Mouse (Mus musculus): ENCODE data around the gene Cdc5l. TPM values are rescaled to one million over a fixed set of nuclear protein-coding genes. Genes with fewer than 3 reads are reported as not detected.
A peak's percentile ranks its signal among the peaks of the same experiment; 100 is the strongest.

Gene Cdc5l
- polyA plus RNA-seq, 1 experiment from 2014 or later: 68.9 TPM

DNA sequence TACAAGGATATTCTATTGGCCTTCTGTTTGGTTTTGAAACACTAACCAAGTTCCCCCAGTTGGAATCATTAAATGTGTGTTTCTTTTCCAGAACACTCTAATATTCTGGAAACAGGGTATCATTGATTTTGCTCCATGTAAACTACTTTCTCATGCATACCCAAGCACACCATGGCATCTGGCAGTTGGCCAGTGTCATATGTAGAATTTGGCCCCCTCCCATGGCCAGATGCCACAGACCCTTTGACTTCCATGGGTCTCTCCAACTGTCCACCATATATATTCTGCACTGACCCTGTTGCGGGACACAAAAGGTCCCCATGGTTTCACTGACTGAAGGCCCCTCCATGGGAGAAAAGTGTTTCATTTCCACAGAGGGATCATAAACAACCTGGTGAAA, 18.7 kb upstream of the Cdc5l start:
- ATAC-seq (ENCODE audit: low read depth): no peak
- Histone ChIP-seq H3K9ac (replicated peaks; ENCODE audit: low read depth, low read length) (no peak overlapping the region), H3K4me2 (ENCODE audit: low read depth, low read length) (no peak overlapping the region), H3K4me3 (ENCODE audit: low read depth, low read length) (no peak overlapping the region), H3K27me3 (ENCODE audit: control insufficient read depth, insufficient read depth, low read length) (no peaks in the 10 kb centered on the region), H3K27ac (ENCODE audit: low read depth, low read length) (no peak overlapping the region), H3K36me3 (ENCODE audit: control insufficient read depth, insufficient read depth, low read length) (no peaks in the 10 kb centered on the region), H3K4me1 (ENCODE audit: control insufficient read depth, insufficient read depth, low read length) (no peaks in the 10 kb centered on the region), H3K9me3 (ENCODE audit: control insufficient read depth, low read length) (no peaks in the 10 kb centered on the region)
- WGBS: 85% methylated on average over 1 of the region's 1 CpGs

DNA sequence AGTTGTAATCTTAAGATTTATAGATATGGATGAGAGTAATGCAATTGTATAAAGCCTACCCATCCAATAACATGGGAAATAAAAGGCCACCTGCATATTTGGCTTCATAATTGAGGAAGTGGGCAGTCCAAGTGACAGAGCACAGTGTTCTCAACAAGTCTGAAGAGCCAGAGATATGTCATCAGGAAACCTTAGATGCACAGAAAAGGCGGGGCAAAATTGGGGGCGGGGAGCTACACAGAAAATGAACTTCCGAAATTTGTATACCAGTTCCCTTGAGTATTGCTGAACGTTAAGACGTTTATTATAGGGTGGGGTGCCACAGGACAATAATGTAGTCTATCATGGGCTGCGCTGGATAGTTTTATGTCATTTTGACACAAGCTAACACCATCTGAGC, 16.6 kb upstream of the Cdc5l start:
- no peak for ATAC-seq (ENCODE audit: low read depth)
- no peaks in the 10 kb centered on the region for H3K27me3 ChIP-seq (ENCODE audit: control insufficient read depth, insufficient read depth, low read length)

DNA sequence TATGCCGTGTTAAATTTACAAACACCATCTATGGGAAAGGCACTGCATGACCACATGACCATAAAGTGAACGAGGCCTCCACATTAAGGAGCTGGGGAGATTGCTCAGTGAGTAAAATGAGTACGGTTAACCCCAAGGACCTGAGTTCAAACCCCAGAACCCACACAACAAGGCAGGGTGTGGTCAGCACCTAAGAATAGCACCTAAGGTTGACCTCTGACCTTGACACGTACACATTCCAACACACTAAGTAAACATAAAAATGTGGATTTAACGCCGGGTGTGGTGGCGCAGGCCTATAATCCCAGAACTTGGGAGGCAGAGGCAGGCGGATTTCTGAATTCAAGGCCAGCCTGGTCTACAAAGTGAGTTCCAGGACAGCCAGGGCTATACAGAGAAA, 16.0 kb upstream of the Cdc5l start:
- ATAC-seq (ENCODE audit: low read depth): no peak

More for the DNA sequence above, 16.6 kb upstream of the Cdc5l start:
- no peak overlapping the region for H3K9ac ChIP-seq (replicated peaks; ENCODE audit: low read depth, low read length)
- 92% methylated on average over 6 of the region's 6 CpGs for WGBS
- no peak overlapping the region for H3K27ac ChIP-seq (ENCODE audit: low read depth, low read length)
- H3K9me3 ChIP-seq (ENCODE audit: control insufficient read depth, low read length): no peaks in the 10 kb centered on the region
- H3K36me3 ChIP-seq (ENCODE audit: control insufficient read depth, insufficient read depth, low read length): no peaks in the 10 kb centered on the region
- H3K4me1 ChIP-seq (ENCODE audit: control insufficient read depth, insufficient read depth, low read length): no peaks in the 10 kb centered on the region
- no peak overlapping the region for H3K4me2 ChIP-seq (ENCODE audit: low read depth, low read length)
- no peak overlapping the region for H3K4me3 ChIP-seq (ENCODE audit: low read depth, low read length)

DNA sequence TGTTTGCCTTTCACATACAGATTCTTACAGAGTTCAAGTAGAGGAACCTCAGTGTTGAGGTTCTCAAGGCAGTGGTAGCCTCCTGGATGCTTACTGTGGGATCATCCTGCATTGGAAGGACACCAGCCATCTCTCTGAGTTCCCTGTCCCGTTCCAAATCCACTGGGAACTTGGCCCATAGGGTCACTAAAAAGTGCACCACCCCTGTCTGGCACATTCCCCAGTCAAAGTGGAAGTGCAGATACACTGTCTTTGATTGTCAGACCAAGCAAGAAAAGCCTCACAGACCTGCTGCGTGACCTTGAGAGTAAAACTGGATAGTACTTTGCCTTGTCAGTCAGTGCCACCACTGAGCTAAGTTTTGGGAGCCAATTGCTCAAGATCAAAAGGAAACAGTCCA, 13.5 kb upstream of the Cdc5l start:
- no peaks in the 10 kb centered on the region for H3K9me3 ChIP-seq (ENCODE audit: control insufficient read depth, low read length)
- no peak for ATAC-seq (ENCODE audit: low read depth)
- no peaks in the 10 kb centered on the region for H3K27me3 ChIP-seq (ENCODE audit: control insufficient read depth, insufficient read depth, low read length)
- no peak overlapping the region for H3K27ac ChIP-seq (ENCODE audit: low read depth, low read length)
- 88% methylated on average over 2 of the region's 2 CpGs for WGBS
- no peak overlapping the region for H3K9ac ChIP-seq (replicated peaks; ENCODE audit: low read depth, low read length)
- no peak overlapping the region for H3K4me3 ChIP-seq (ENCODE audit: low read depth, low read length)
- H3K4me1 ChIP-seq (ENCODE audit: control insufficient read depth, insufficient read depth, low read length): no peaks in the 10 kb centered on the region
- H3K4me2 ChIP-seq (ENCODE audit: low read depth, low read length): no peak overlapping the region
- H3K36me3 ChIP-seq (ENCODE audit: control insufficient read depth, insufficient read depth, low read length): 0 out of 2 replicates have a peak, but pooled peaks cover 3% of the 10 kb centered on the region

More for the DNA sequence above, 16.0 kb upstream of the Cdc5l start:
- Histone ChIP-seq H3K27ac (ENCODE audit: low read depth, low read length) (no peak overlapping the region), H3K4me1 (ENCODE audit: control insufficient read depth, insufficient read depth, low read length) (no peaks in the 10 kb centered on the region), H3K9ac (replicated peaks; ENCODE audit: low read depth, low read length) (no peak overlapping the region), H3K27me3 (ENCODE audit: control insufficient read depth, insufficient read depth, low read length) (no peaks in the 10 kb centered on the region), H3K4me2 (ENCODE audit: low read depth, low read length) (no peak overlapping the region), H3K4me3 (ENCODE audit: low read depth, low read length) (no peak overlapping the region), H3K36me3 (ENCODE audit: control insufficient read depth, insufficient read depth, low read length) (no peaks in the 10 kb centered on the region), H3K9me3 (ENCODE audit: control insufficient read depth, low read length) (no peaks in the 10 kb centered on the region)
- 94% methylated on average over 8 of the region's 8 CpGs for WGBS

DNA sequence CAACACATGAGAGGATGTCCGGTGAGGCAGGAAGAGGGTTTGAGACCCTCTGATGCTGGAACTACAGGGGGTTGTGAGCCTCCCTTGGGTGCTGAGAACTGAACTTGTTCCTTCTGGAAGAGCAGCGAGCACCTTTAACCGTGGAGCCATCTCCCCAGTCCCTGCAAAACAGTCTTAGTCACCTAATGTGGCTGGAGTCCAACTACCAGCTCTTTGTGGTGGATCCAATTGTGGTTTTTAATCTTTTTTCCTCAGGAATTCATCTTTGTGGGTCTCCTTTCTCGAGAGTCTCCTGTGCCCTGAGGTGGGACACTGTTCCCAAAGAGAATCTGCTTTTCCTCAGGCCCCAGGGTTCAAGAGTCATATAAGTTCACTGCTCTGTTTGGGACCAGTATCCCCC, 12.4 kb upstream of the Cdc5l start:
- Histone ChIP-seq H3K4me2 (ENCODE audit: low read depth, low read length) (no peak overlapping the region), H3K4me3 (ENCODE audit: low read depth, low read length) (no peak overlapping the region), H3K36me3 (ENCODE audit: control insufficient read depth, insufficient read depth, low read length) (0 out of 2 replicates have a peak, but pooled peaks cover 3% of the 10 kb centered on the region), H3K4me1 (ENCODE audit: control insufficient read depth, insufficient read depth, low read length) (no peaks in the 10 kb centered on the region), H3K9ac (replicated peaks; ENCODE audit: low read depth, low read length) (no peak overlapping the region), H3K27ac (ENCODE audit: low read depth, low read length) (no peak overlapping the region), H3K9me3 (ENCODE audit: control insufficient read depth, low read length) (no peaks in the 10 kb centered on the region), H3K27me3 (ENCODE audit: control insufficient read depth, insufficient read depth, low read length) (no peaks in the 10 kb centered on the region)
- ATAC-seq (ENCODE audit: low read depth): no peak
- 87% methylated on average over 4 of the region's 4 CpGs for WGBS

DNA sequence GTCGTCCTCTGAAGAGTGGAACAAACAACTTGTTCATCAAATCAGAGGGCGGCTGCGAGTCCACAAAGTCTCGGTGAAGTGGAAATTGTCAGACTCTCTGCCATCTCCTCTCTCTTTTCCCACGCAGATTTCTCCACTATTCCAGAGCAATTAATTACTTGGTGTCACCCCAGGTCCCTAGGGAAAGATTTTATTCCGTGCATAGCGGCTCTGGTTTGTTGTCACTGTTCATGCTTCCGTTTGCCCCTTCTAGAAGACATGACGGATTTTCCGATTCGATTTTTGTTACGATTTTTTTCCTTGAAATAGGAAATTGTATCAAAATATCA, 689 bp upstream of the Cdc5l start:
- Histone ChIP-seq H3K27ac (ENCODE audit: low read depth, low read length) (peak overlapping the region; percentile 94), H3K4me3 (ENCODE audit: low read depth, low read length) (peak overlapping the region; percentile 89), H3K4me1 (ENCODE audit: control insufficient read depth, insufficient read depth, low read length) (peaks cover 15% of the 10 kb centered on the region), H3K36me3 (ENCODE audit: control insufficient read depth, insufficient read depth, low read length) (no peaks in the 10 kb centered on the region), H3K27me3 (ENCODE audit: control insufficient read depth, insufficient read depth, low read length) (no peaks in the 10 kb centered on the region), H3K9me3 (ENCODE audit: control insufficient read depth, low read length) (no peaks in the 10 kb centered on the region), H3K4me2 (ENCODE audit: low read depth, low read length) (peak overlapping the region; percentile 75), H3K9ac (replicated peaks; ENCODE audit: low read depth, low read length) (peak overlapping the region; percentile 75)
- no peak for ATAC-seq (ENCODE audit: low read depth)
- WGBS: 7% methylated on average over 12 of the region's 12 CpGs

DNA sequence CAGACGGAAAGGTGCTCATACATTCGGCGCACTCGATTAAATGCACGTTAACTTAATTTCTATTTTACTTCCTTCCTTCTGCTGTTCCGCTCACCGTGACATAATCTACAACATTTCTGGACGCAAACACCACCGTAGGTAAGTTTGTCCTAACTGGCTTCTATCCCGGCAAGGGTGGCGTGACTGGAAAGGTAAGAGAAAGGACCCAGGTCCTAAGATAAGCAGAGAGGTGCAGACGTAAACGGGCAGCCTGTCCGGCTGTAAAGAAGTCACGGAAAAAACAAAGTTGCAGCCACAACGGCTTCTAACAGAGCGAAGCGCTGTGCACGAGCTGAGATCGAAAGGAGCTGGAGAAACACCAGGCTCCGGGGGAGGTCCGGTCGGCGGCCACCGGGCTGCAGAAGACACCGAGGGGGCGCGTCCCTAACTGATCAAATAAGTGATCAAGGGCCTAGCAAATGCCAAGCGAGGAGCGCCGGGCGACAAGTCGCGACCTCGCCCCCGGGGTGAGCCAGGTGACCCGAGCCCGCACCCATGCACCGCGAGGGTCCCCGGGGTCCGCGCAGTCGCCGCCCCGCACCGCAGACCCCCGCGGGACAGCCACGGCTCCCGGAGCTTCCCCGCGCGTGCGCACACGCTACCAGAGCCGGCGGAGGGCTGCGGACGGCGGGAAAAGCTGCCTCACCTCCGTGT, 685 bp downstream of the Cdc5l start:
- Histone ChIP-seq H3K27me3 (ENCODE audit: control insufficient read depth, insufficient read depth, low read length) (no peaks in the 10 kb centered on the region), H3K9me3 (ENCODE audit: control insufficient read depth, low read length) (no peaks in the 10 kb centered on the region), H3K4me2 (ENCODE audit: low read depth, low read length) (peak overlapping the region; percentile 97), H3K9ac (replicated peaks; ENCODE audit: low read depth, low read length) (peak overlapping the region; percentile 75), H3K36me3 (ENCODE audit: control insufficient read depth, insufficient read depth, low read length) (no peaks in the 10 kb centered on the region), H3K4me3 (ENCODE audit: low read depth, low read length) (peak overlapping the region; percentile 89), H3K27ac (ENCODE audit: low read depth, low read length) (peak overlapping the region; percentile 94), H3K4me1 (ENCODE audit: control insufficient read depth, insufficient read depth, low read length) (peaks cover 15% of the 10 kb centered on the region)
- 1% methylated on average over 56 of the region's 62 CpGs for WGBS
- ATAC-seq (ENCODE audit: low read depth): peak; percentile 84

DNA sequence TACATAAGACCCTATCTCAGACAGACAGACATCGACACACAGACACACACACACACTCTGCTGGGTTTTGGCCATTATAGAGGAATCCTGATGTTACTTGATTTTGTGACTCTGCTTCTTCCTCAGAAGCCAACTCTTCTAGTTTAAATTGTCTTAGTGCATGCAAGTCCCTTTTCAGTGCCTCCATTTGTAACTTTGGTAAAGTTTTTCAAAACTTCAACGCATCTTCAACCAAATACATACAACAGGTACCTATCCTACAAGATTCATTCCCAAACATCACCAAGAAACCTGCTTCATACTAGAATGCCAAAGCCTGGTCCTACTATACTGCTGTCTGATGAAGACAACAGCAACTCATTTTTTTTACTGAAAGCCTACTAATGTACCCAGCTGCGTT, 1.5 kb downstream of the Cdc5l start:
- Histone ChIP-seq H3K36me3 (ENCODE audit: control insufficient read depth, insufficient read depth, low read length) (no peaks in the 10 kb centered on the region), H3K4me3 (ENCODE audit: low read depth, low read length) (peak overlapping the region; percentile 89), H3K9ac (replicated peaks; ENCODE audit: low read depth, low read length) (no peak overlapping the region), H3K27ac (ENCODE audit: low read depth, low read length) (no peak overlapping the region), H3K27me3 (ENCODE audit: control insufficient read depth, insufficient read depth, low read length) (no peaks in the 10 kb centered on the region), H3K9me3 (ENCODE audit: control insufficient read depth, low read length) (no peaks in the 10 kb centered on the region), H3K4me2 (ENCODE audit: low read depth, low read length) (peak overlapping the region; percentile 97), H3K4me1 (ENCODE audit: control insufficient read depth, insufficient read depth, low read length) (peaks cover 15% of the 10 kb centered on the region)
- 81% methylated on average over 3 of the region's 3 CpGs for WGBS
- no peak for ATAC-seq (ENCODE audit: low read depth)

DNA sequence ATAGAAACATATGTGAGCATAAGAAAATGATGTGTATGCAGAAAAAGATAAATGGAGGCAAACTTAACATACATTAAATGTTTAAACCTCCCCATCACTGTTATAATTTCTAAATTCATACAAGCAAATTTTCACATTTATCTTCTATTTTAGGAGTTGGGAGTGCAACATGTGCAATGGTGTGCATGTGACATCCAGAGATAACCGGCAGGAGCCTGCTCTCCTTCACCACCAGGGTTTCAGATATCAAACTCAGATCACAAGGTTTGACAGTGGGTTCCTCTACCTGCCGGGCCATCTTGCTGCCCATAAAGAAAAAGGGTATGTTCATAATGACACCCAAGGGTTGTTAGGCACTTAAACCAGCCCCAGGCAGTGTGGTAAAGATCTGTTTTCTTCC, 16.1 kb downstream of the Cdc5l start:
- peaks cover 41% of the 10 kb centered on the region for H3K36me3 ChIP-seq (ENCODE audit: control insufficient read depth, insufficient read depth, low read length)

More for the DNA sequence above, 16.1 kb downstream of the Cdc5l start:
- no peak overlapping the region for H3K4me3 ChIP-seq (ENCODE audit: low read depth, low read length)
- no peak overlapping the region for H3K4me2 ChIP-seq (ENCODE audit: low read depth, low read length)
- H3K9ac ChIP-seq (replicated peaks; ENCODE audit: low read depth, low read length): no peak overlapping the region
- H3K4me1 ChIP-seq (ENCODE audit: control insufficient read depth, insufficient read depth, low read length): no peaks in the 10 kb centered on the region
- no peaks in the 10 kb centered on the region for H3K9me3 ChIP-seq (ENCODE audit: control insufficient read depth, low read length)
- H3K27ac ChIP-seq (ENCODE audit: low read depth, low read length): no peak overlapping the region
- WGBS: 80% methylated on average over 2 of the region's 2 CpGs
- H3K27me3 ChIP-seq (ENCODE audit: control insufficient read depth, insufficient read depth, low read length): no peaks in the 10 kb centered on the region
- ATAC-seq (ENCODE audit: low read depth): no peak

Measured in neural tube, embryonic 14.5 days (tissue).